Mouse (Mus musculus): ENCODE results near the gene Gm3752. TPM values are rescaled to one million over a fixed set of nuclear protein-coding genes. Genes with fewer than 3 reads are reported as not detected.
"Not testable (repeated sequence)": the region's sequence is repeated elsewhere in the genome, so short reads cannot be mapped to it uniquely, and the experiment has no call there.

Gm3752 gene
- polyA plus RNA-seq (2012; rRNA removed) = 0.07 and 0.09 TPM in 2 replicates

GRCm38 (mm10) chr14:7483662-7484061 is at the start of gene Gm3752:
Gene Gm3752, minus strand, starts transcription at chr14:7483762.
- DNase-seq (ENCODE audit: low read depth) = not testable (repeated sequence)

GRCm38 (mm10) chr14:7488731-7489130 is 5.2 kb upstream of the Gm3752 start:
- DNase-seq (ENCODE audit: low read depth) = not testable (repeated sequence)

- not testable (repeated sequence) for DNase-seq (ENCODE audit: low read depth)
Measured at GRCm38 (mm10) chr14:7450817-7451216, 32.7 kb downstream of the Gm3752 start, which contains the start of gene Gm3755. Gene Gm3755, minus strand, starts transcription at chr14:7450917.

GRCm38 (mm10) chr14:7422496-7422895 is 61.1 kb downstream of the Gm3752 start:
- DNase-seq (ENCODE audit: low read depth) = not testable (repeated sequence)

Other genes with a start within 250 kb of the Gm3752 start
- gene Gm3727, start 219.0 kb downstream of the Gm3752 start, polyA plus RNA-seq (2012; rRNA removed) = not detected in 2 replicates
- 0.42 and 0.54 TPM in 2 replicates for gene Gm3739, start 168.7 kb downstream of the Gm3752 start, polyA plus RNA-seq (2012; rRNA removed)
- gene Gm5797, start 151.4 kb downstream of the Gm3752 start, polyA plus RNA-seq (2012; rRNA removed) = not detected in 2 replicates
- not detected in 2 replicates for gene Gm8374, start 118.6 kb downstream of the Gm3752 start, polyA plus RNA-seq (2012; rRNA removed)
- gene Gm3755, start 32.8 kb downstream of the Gm3752 start, polyA plus RNA-seq (2012; rRNA removed) = not detected in 2 replicates
- 0.72 and 0.84 TPM in 2 replicates for gene Gm3558, start 84.8 kb upstream of the Gm3752 start, polyA plus RNA-seq (2012; rRNA removed)
- gene Gm10338, start 111.8 kb upstream of the Gm3752 start, polyA plus RNA-seq (2012; rRNA removed) = not detected in 2 replicates
- not detected in 2 replicates for gene Gm10128, start 160.2 kb upstream of the Gm3752 start, polyA plus RNA-seq (2012; rRNA removed)